Mouse (Mus musculus) testis, adult 2 months (tissue): ENCODE results near the gene Rps6kb1.

ENCODE experiments used
- CTCF ChIP-seq: fragments of 200-500 bp; IDR thresholded peaks from 2 replicates; pipeline ENCODE4 v1.5.1; 2012; ENCODE audit warnings: low read depth, mild to moderate bottlenecking, inconsistent platforms, low read length, moderate library complexity; ENCODE audit not compliant: control insufficient read depth, insufficient read depth, insufficient replicate concordance
- POLR2A ChIP-seq: fragments of 200-500 bp; IDR thresholded peaks from 2 replicates; pipeline ENCODE4 v1.6.1; 2012; ENCODE audit warnings: low read depth, mild to moderate bottlenecking, inconsistent platforms, low read length, moderate library complexity; ENCODE audit not compliant: control insufficient read depth

- no peak for TF ChIP-seq CTCF
- TF ChIP-seq POLR2A: no peak
These were observed 75.6 kb downstream of the Rps6kb1 start for GRCm38 (mm10) chr11:86468971-86469370.
